Comparison of ENCODE assay signal across 26 mouse cellular contexts in the genomic region with DNA sequence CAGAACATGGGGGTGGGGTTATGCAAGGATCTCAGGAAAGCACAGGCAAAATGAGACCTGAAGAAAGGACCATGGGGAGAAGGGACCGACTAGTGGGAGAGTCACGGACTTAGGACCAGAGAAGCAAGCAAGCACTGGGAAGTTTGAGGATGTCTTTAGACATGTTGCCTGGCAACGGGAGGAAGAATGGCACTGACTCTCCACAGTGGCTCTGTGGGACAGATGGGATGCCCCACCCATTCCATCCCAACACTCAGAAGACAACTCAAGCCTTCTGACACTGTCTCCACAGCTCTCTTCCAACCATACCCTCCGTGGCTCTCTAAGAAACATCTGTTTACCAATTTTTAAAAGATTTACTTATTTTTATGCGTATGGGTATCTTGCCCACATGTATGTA. TPM values are rescaled to one million over a fixed set of nuclear protein-coding genes. Genes with fewer than 3 reads are reported as not detected.
"Had no signal": no experiment of that assay in that cellular context is flagged by ENCODE, and none has a peak within 500 bp of the region (broad histone marks: within the 10 kb centered on the region; RNA-seq: fewer than 3 reads in every experiment).

No protein-coding gene starts in this region.

- H3K4me1 ChIP-seq: neural tube, embryonic 13.5 days; stomach, embryonic 15.5 days had no signal

- H3K9me3 ChIP-seq: liver, embryonic 13.5 days; midbrain, embryonic 13.5 days; neural tube, embryonic 13.5 days; stomach, embryonic 15.5 days had no signal

- H3K36me3 ChIP-seq: midbrain, embryonic 13.5 days; neural tube, embryonic 13.5 days; stomach, embryonic 15.5 days had no signal

- H3K27me3 ChIP-seq: liver, embryonic 13.5 days; midbrain, embryonic 13.5 days; neural tube, embryonic 13.5 days; stomach, embryonic 15.5 days had no signal

- H3K4me3 ChIP-seq: left cerebral cortex, adult 2 months; liver, embryonic 13.5 days; midbrain, embryonic 13.5 days; myocyte; neural tube, embryonic 13.5 days; stomach, embryonic 15.5 days had no signal

- ATAC-seq: midbrain, embryonic 13.5 days; midbrain, embryonic 16.5 days had no signal

- DNase-seq: kidney, adult 18-20 months; kidney, postnatal 25 days; layer of hippocampus, postnatal 36 days; liver, embryonic 13.5 days; lung, adult 2 months; lung, postnatal 14 days; lung, postnatal 4 days; retina, postnatal 1 day; right cerebral cortex, postnatal 25 days; spleen, adult 18-20 months; thymus, postnatal 36 days had no signal

- H3K27ac ChIP-seq: kidney, postnatal 0 days; left cerebral cortex, adult 2 months; midbrain, embryonic 13.5 days; neural tube, embryonic 13.5 days; stomach, embryonic 15.5 days had no signal

RNA-seq across cellular contexts. Expression of gene Spn, which starts 4.5 kb away (rescaled TPM):
- polyA plus RNA-seq: midbrain, embryonic 16.5 days had no signal

RNA-seq across cellular contexts. Expression of gene Zg16, which starts 46.0 kb away (rescaled TPM):
- total RNA-seq: layer of hippocampus, postnatal 36 days; left cerebral cortex, adult 2 months; left cerebral cortex, postnatal 10 days; left cerebral cortex, postnatal 36 days; monocyte, adult 5-6 weeks; neutrophil, adult 5-6 weeks had no signal
- polyA plus RNA-seq: kidney, embryonic 14.5 days; kidney, postnatal 0 days; limb, embryonic 11.5 days; limb, embryonic 14.5 days; liver, embryonic 13.5 days; lung, embryonic 16.5 days; midbrain, embryonic 13.5 days; midbrain, embryonic 16.5 days; myocyte; neural tube, embryonic 13.5 days had no signal
